Mouse (Mus musculus): ENCODE measurements at regions not wholly inside any gene's neighbourhood (a gene's known extent, or its start where the extent isn't known, plus 50 kb on each side); places are given as distances from the start of the nearest gene placed in this dataset.
"Not testable (repeated sequence)": the region's sequence is repeated elsewhere in the genome, so short reads cannot be mapped to it uniquely, and the experiment has no call there.

- TF ChIP-seq EP300, CTCF (IDR thresholded peaks at IDR 0.05; ENCODE audit: low read depth): not testable (repeated sequence)
These were observed 64.3 kb downstream of the Prl2c2 start for GRCm38 (mm10) chr13:12940911-12941310.

All from heart, postnatal 0 days (tissue).